Mouse (Mus musculus): ENCODE results near the gene Cpxm2.

The Cpxm2 gene

GRCm38 (mm10) chr7:132154368-132154961 lies at the start of gene Cpxm2:
Gene Cpxm2 (minus strand): TSS chr7:132154739.
- DNase-seq = no peak

DNA sequence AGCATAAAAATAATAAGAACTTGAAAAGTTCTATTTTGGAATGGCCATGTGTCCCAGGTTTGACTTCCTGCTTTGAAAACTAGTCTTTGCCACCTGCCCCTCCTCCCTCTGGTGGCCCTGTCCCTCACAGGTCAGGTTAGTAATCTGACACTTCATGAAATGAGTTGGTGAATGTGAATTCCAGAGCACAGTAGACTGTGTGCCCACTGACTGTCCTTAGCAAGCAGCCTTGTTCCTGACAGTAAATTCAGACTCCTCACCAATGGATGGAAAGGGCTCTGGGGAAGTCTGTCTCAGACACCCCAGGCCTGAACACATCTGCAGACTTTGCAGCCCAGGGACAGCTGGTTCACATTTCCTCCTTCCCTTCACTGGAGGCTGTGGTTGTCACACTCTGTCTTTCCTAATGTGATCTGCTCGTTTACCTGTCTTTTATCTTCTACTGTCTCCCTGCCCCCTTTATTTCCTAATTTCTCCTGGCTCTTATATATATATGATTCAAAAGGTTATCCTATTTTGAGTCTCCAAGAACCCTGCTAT lies 49.6 kb upstream of the Cpxm2 start:
- no peak for DNase-seq

GRCm38 (mm10) chr7:132199686-132200085 lies 45.1 kb upstream of the Cpxm2 start:
- DNase-seq = no peak

DNA sequence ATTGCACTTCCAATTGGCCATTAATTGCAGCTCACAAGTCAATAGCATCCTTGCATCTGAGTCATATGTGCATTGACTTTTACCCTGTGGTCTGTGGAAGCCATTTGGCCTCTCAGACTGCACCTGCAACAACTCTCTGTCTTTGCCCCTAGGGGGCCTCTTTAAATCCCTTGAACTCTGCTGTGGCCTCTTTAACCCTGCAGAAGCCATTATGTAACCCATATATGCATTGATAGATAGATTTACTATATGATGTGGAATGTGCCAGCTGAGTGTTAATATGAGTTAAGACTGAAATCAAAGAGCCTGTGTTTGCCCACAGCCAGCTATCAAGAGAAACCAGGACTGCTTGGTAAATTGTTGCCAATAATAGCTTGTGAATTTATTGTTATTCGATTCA lies 44.3 kb upstream of the Cpxm2 start:
- DNase-seq = no peak

DNA sequence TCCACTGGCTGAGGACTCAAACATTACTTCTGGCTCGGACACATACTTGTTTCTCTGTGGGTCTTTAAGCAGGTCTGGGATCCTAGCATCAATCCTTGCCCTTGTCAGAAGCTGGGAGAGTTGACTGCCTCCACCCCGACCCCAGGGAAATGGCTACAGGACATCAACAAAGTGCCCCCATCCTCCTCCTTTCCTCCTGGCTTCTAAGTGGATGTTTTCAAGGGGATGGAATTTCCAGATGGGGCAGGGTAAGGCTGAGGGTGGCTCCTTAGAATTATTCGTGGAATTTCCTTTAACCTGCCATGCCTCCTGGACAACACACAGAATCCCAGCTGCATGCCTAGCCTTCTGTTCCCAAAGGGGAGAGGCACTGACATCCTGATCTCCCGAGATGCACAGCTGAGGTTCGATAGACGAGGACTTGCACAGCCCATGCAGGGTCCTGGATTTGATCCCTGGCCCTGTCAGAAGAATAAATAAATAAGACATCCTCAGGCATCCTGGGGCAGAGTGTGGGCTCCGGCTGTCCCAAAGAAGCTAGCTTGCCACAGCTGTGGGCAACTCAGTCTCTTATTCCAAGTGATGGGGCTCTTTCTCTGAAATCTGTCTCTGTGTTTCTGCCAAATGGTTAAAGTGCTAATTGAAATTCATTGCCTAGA lies 43.4 kb upstream of the Cpxm2 start:
- no peak for DNase-seq

GRCm38 (mm10) chr7:132196581-132196980 lies 42.0 kb upstream of the Cpxm2 start:
- no peak for DNase-seq

GRCm38 (mm10) chr7:132193606-132194005 lies 39.1 kb upstream of the Cpxm2 start:
- no peak for DNase-seq

DNA sequence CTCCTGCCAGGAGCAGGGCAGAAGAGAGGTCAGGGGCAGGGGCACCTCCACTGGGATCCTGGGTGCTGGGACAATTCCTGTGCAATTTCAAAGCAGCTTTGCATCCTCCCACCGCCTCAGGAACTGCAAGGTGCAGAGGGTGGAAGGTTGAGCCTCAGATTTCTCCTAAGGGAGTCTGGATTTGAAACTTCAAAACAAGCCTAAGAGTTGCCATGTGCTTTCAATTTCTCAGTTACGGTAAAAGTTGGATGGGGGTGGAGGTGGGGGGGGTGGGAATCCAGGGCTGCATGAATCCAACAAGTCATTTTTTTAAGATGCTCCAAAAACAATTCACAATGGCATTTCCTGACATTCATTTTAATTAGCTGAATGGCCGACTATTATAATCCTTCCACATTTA lies 32.9 kb upstream of the Cpxm2 start:
- no peak for DNase-seq

DNA sequence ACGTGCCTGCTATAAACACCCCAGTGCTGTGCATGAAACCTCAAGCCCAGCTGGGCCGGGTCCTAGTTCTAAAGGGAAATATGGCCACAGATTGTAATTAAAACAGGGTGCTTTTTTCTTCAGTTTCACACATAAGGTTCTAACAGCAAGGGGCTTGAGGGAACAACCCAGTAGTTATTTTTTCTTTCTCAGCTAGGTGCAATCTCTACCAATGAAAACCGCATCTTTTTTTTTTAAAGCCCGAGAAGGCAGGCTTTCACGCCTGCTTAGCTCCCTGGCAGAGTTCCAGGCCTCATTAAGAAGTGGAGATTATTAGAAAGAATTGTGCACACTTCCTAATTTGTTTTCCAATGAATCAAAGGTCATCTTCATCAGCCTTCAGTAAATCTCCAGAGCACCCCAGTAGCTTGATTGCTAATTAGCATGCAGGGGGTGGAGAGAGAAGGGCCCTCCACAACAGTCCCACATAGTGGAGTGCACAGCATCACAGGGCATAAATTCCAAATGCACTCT lies 29.4 kb upstream of the Cpxm2 start:
- DNase-seq = no peak

DNA sequence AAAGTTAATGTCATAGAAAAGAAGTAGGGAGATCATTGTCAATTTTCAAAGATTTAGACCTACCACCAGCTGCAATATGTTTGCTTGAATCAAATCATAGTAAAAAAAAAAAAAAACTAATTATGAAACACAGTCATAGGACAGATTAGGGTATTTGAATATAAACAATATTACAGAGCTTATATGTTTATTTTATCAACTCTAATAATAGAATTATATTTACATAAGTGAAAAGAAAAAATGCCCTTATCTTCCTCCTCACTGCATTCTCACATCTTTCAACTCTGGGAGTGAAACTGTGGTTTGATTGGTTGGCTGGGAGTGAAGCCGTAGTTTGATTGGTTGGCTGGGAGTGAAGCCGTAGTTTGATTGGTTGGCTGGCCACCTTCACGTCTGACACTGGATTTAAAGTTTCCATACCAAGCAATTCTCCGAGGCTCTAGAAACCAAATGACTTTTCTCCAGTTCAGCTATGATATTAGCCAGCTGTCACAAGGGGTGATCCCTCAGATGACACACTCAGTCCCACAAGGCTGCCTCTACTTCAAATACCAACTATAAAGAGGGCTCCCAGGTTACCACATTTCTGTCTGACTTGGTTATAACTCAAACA lies 27.2 kb upstream of the Cpxm2 start:
- no peak for DNase-seq

GRCm38 (mm10) chr7:132181042-132181441 lies 26.5 kb upstream of the Cpxm2 start:
- DNase-seq = no peak

DNA sequence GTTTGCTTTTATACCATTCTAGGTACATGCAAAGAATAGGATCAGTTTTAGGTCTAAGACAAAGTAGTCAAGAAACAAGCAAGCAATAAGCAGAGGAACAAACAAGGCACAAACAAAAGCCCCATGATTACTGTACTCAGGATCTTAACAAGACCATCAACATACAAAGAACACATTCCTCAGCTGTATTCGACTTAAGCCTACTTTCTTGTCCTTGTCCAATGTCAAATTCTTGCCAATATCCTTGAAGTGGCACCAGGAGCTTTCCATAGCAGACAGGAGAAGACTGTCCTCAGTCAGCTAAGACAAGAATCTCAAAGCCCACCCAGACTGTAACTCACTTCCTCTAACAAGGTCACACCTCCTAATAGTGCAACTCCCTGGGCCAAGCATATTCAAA lies 24.5 kb upstream of the Cpxm2 start:
- no peak for DNase-seq

DNA sequence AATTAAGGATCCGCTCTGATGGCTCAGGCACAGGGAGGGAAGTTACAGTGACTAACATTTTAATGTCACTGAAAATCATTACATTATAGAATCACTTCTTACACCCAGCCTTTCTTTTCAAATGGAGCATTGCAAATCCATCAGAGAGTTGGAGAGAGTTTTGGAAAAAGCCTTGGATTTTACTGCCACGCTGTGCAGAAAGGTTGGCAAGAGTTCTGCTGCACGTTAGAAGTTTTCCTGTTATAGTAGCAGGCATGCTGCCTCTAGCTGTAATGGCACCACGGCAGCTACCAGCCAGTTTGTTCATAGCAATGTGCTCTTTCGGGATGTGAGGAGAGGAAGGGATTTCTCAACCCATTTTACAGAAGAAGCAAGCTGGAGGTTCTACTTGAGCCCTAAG lies 20.2 kb upstream of the Cpxm2 start:
- no peak for DNase-seq

- DNase-seq = no peak
Observed at GRCm38 (mm10) chr7:132174296-132174695, 19.8 kb upstream of the Cpxm2 start.

GRCm38 (mm10) chr7:132172220-132172619 lies 17.7 kb upstream of the Cpxm2 start:
- DNase-seq = no peak

DNA sequence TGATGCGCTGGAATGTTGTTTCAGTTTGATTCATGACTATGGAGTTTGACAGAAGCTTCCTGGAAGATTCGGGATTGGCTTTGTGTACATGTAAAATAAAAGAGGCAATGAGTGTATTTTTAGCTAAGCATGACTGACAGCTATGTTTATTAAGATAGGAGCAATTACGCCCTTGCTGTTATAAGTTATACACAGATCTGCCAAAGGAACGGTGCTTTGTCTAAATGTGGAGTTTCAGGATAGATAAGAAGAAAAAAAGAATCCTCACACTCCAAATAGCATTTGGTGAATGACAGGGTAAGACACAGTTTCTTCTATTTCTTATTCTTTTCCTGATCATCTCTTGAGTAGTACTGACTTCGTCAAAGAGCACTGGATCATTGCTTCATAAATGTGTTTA lies 17.2 kb upstream of the Cpxm2 start:
- no peak for DNase-seq

GRCm38 (mm10) chr7:132169419-132170169 lies 15.1 kb upstream of the Cpxm2 start:
- DNase-seq = no peak

DNA sequence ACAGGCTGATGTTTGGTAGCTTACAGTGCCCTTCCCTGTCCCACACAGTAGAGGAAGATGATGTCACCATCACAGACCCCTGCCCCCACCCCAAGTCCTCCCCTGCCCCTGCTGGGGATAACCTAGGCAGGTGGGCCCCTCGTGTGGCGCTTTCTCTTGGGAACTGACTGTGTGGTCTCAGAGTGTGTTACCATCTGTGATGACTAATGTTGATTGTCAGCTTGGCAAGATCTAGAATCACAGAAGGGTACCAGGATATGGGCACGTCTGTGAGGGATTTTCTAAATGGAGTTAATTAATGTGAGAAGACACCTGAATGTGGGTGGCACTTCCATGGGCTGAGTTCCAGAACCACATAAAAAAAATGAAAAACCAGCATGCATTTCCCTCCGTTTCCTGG lies 12.7 kb upstream of the Cpxm2 start:
- DNase-seq = no peak

- DNase-seq = no peak
Observed at GRCm38 (mm10) chr7:132162254-132162653, 7.7 kb upstream of the Cpxm2 start.

DNA sequence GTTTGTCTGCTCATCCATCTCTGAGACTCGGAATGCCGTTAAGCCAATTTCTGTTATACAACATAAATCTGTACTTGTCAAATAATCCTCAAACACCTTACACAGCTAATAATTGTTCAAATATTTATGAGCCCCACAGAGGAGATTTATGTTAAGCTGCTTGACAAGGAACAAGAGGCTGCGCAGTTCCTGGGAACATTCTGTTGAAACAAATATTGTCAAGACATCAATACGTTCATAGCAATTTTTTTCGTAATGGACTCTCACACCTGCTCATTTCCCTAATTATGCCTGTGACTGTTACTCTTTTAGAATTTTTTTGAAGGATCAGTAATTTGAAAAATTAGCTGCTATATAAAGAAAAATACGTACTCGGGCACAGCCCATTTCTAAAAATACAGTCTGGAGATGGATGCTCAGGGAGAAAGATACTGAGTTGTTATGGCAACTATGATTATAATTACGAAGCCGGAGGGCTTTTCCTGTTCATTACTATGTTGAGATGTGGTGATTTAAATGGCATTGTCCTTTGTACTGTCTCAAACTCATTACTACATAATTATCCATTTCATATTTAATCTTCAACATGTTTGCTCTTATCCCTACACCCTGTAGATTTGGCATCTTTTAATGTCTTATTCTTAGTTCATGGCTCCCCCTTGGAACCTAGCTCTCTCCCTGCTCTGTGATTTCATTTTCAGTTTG lies 3.9 kb upstream of the Cpxm2 start:
- DNase-seq = no peak

- peak; percentile 4 for DNase-seq
Observed at GRCm38 (mm10) chr7:132153725-132154147, 803 bp downstream of the Cpxm2 start.

DNA sequence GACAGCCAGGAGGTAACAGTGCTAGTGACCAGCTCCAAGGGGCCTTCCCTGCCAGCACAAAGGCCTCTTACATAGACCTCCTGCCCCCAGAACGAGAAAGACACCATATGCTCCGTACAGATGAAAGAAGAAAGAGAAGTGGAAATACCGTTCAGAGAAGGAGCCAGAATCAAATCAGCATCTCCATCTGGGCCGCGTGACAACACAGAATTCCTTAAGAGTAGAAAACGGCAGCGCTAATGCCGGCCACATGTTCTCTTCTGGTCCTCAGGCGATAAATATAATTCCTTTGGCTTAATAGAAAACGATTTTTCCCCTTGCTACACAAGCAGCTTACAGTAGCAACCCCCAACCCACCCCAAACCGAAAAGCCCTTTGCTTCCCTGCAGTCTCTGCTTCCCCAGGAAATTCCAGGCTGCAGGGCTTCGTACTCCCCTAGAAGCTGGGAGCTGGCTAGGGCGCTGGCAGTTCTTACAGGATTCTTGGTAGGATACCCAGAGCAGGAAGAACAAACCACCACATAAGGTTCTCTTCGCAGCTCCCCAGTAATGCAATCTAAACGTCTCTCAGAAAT lies 9.2 kb downstream of the Cpxm2 start:
- DNase-seq = no peak
